7 mouse cellular contexts compared by ENCODE assay signal in genomic region chr19:43570831-43571790, GRCm38 (mm10). TPM values are rescaled to one million over a fixed set of nuclear protein-coding genes. Genes with fewer than 3 reads are reported as not detected.
DNase-seq lines count a peak whose midpoint lies in the region; ATAC-seq lines count a peak whose summit lies in the region.

No protein-coding gene starts in this region.

- H3K4me3 ChIP-seq in intestine, embryonic 16.5 days (ENCODE audit: low read length), result peak overlapping the region; percentile 46
- peak overlapping the region; percentile 54 for H3K4me3 ChIP-seq in midbrain, embryonic 10.5 days

- 0 out of 2 replicates have a peak overlapping the region, but pooled peaks have one; percentile 20 for H3K27ac ChIP-seq in intestine, embryonic 16.5 days (ENCODE audit: low read length)
- H3K27ac ChIP-seq in midbrain, embryonic 10.5 days (replicated peaks), result no peak overlapping the region

- peak; percentile 87 for ATAC-seq in intestine, embryonic 16.5 days

- no peaks in the 10 kb centered on the region for H3K9me3 ChIP-seq in intestine, embryonic 16.5 days (ENCODE audit: control insufficient read depth, low read length)
- H3K9me3 ChIP-seq in midbrain, embryonic 10.5 days (replicated peaks), result no peaks in the 10 kb centered on the region

- H3K4me1 ChIP-seq in intestine, embryonic 16.5 days (ENCODE audit: control insufficient read depth, insufficient read depth, low read length), result peaks cover 8% of the 10 kb centered on the region
- peaks cover 9% of the 10 kb centered on the region for H3K4me1 ChIP-seq in midbrain, embryonic 10.5 days

- H3K9ac ChIP-seq in intestine, embryonic 16.5 days (ENCODE audit: low read depth, low read length), result peak overlapping the region; percentile 53; the same call in 1 of the 2 replicates

- WGBS in intestine, embryonic 16.5 days, result 13% methylated on average over 32 of the region's 32 CpGs
- WGBS in midbrain, embryonic 10.5 days, result 15% methylated on average over 32 of the region's 32 CpGs

- peak; percentile 82 for DNase-seq in adrenal gland, postnatal 10 days
- DNase-seq in embryo, embryonic 11.5 days (ENCODE audit: low read depth, low spot score), result peak; percentile 61
- peak; percentile 8 for DNase-seq in gonadal fat pad, adult 2 months (ENCODE audit: low read depth)
- peak; percentile 48 to 51 for DNase-seq in left cerebral cortex, postnatal 36 days (ENCODE audit: low spot score in 2 of 2)
- peak; percentile 77 for DNase-seq in midbrain, embryonic 10.5 days (ENCODE audit: low spot score)
- peak; percentile 21 for DNase-seq in right cerebral cortex, postnatal 36 days (ENCODE audit: low spot score in 2 of 2)

- peaks cover 12% of the 10 kb centered on the region; the same call in 1 of the 2 replicates for H3K27me3 ChIP-seq in intestine, embryonic 16.5 days (replicated peaks; ENCODE audit: control insufficient read depth, insufficient read depth, low read length)
- H3K27me3 ChIP-seq in midbrain, embryonic 10.5 days (ENCODE audit: low read depth, poor library complexity, severe bottlenecking), result peaks cover 81% of the 10 kb centered on the region

- peak overlapping the region; percentile 79 for H3K4me2 ChIP-seq in intestine, embryonic 16.5 days (ENCODE audit: low read depth, low read length)

- H3K36me3 ChIP-seq in intestine, embryonic 16.5 days (ENCODE audit: control insufficient read depth, insufficient read depth, low read length), result no peaks in the 10 kb centered on the region
- no peaks in the 10 kb centered on the region for H3K36me3 ChIP-seq in midbrain, embryonic 10.5 days

- intact Hi-C loops in left cerebral cortex, postnatal 36 days (cut with DNase I), result loop anchor here (5.0 kb wide), 2 partner anchors 36 to 39 kb away; no protein-coding TSS in a partner anchor

RNA-seq across cellular contexts. Expression of gene Nkx2-3, which starts 41.0 kb away (rescaled TPM):
- under 1 TPM in 1 of 2 experiments, not detected in 1; 0.12 TPM for total RNA-seq in adrenal gland, postnatal 10 days (2021)
- 0.04 TPM in 1 of 2 replicates, not detected in the other for polyA plus RNA-seq in gonadal fat pad, adult 2 months (2012; rRNA removed)
- polyA plus RNA-seq in intestine, embryonic 16.5 days (2015; fragmentation: Nextera tagmentation; extraction: Ambion mirVana), result 61.3 and 64.6 TPM in 2 replicates
- total RNA-seq in left cerebral cortex, postnatal 36 days (2021), result not detected
- polyA plus RNA-seq in midbrain, embryonic 10.5 days (2016; fragmentation: Nextera tagmentation; extraction: Ambion mirVana), result 0.21 and 0.42 TPM in 2 replicates

RNA-seq across cellular contexts. Expression of gene Got1, which starts 46.7 kb away (rescaled TPM):
- total RNA-seq in adrenal gland, postnatal 10 days (2021), result 100 to 1,000 TPM in 1 of 2 experiments, 10 to 100 TPM in 1; 83.4 to 147 TPM
- 17.5 and 17.7 TPM in 2 replicates for polyA plus RNA-seq in gonadal fat pad, adult 2 months (2012; rRNA removed)
- polyA plus RNA-seq in intestine, embryonic 16.5 days (2015; fragmentation: Nextera tagmentation; extraction: Ambion mirVana), result 70.5 and 73.4 TPM in 2 replicates
- total RNA-seq in left cerebral cortex, postnatal 36 days (2021), result 100 to 1,000 TPM; 352 to 386 TPM
- 59.0 and 60.2 TPM in 2 replicates for polyA plus RNA-seq in midbrain, embryonic 10.5 days (2016; fragmentation: Nextera tagmentation; extraction: Ambion mirVana)

Comparison
In these comparisons a context has a peak if more than half of its experiments do, and no peak if none do; other contexts are left out.
1. DNase-seq: peak in every context shown above with its lines; median percentile 82 in adrenal gland, postnatal 10 days; 77 in midbrain, embryonic 10.5 days; 61 in embryo, embryonic 11.5 days; 50 in left cerebral cortex, postnatal 36 days; 21 in right cerebral cortex, postnatal 36 days; 8 in gonadal fat pad, adult 2 months.
2. RNA of gene Nkx2-3, which starts 41.0 kb away (polyA plus RNA-seq): 61.3 to 64.6 TPM in intestine, embryonic 16.5 days; 0.21 to 0.42 TPM in midbrain, embryonic 10.5 days and 0.04 TPM in gonadal fat pad, adult 2 months; every median in the first group is over 10 times any median in the second.